Mouse (Mus musculus) liver, embryonic 14.5 days (tissue): ENCODE results near the gene Fam186b.

Experiments
- CTCF ChIP-seq: IDR thresholded peaks from 2 replicates; pipeline ENCODE4 v1.5.1; 2016; ENCODE audit warnings: antibody characterized with exemption, low read depth, control low read depth
- EP300 ChIP-seq: IDR thresholded peaks from 2 replicates; pipeline ENCODE4 v1.6.1; 2016; ENCODE audit warnings: antibody characterized with exemption, low read depth

GRCm38 (mm10) chr15:99285189-99285535, 10.5 kb downstream of the Fam186b start:
- TF ChIP-seq CTCF, result no peak
- TF ChIP-seq EP300, result no peak
